Mouse (Mus musculus) myocyte (in vitro differentiated cells): ENCODE measurements at regions not wholly inside any gene's neighbourhood (a gene's known extent, or its start where the extent isn't known, plus 50 kb on each side); places are given as distances from the start of the nearest gene placed in this dataset.
A peak's percentile ranks its signal among the peaks of the same experiment; 100 is the strongest.

Experiments
- H3K27me3 ChIP-seq: one replicate; pipeline ENCODE4 v1.6.1; 2011; ENCODE audit not compliant: control insufficient read depth, insufficient read depth, insufficient read length
- H3K36me3 ChIP-seq: one replicate; pipeline ENCODE4 v1.6.1; 2011; ENCODE audit not compliant: control insufficient read depth, insufficient read depth
- H3K4me2 ChIP-seq: one replicate; pipeline ENCODE4 v1.6.1; 2011; ENCODE audit warnings: low read depth, control low read depth
- H3K4me3 ChIP-seq: one replicate; pipeline ENCODE4 v1.5.1; 2011; ENCODE audit warnings: mild to moderate bottlenecking, control low read depth, moderate library complexity
- H3K79me2 ChIP-seq: one replicate; pipeline ENCODE4 v1.6.1; 2011; ENCODE audit not compliant: control insufficient read depth, insufficient read depth
- H3ac ChIP-seq: one replicate; pipeline ENCODE4 v1.6.1; 2011; ENCODE audit not compliant: control insufficient read depth, insufficient read length
- CEBPB ChIP-seq: IDR thresholded peaks from 2 replicates; pipeline ENCODE4 v1.6.1; 2011; ENCODE audit warnings: mild to moderate bottlenecking, moderate library complexity; ENCODE audit not compliant: poor library complexity, insufficient read depth, severe bottlenecking
- E2F4 ChIP-seq: IDR thresholded peaks from one replicate; pipeline ENCODE4 v1.6.1; 2011; ENCODE audit warnings: mild to moderate bottlenecking, control low read depth, moderate library complexity; ENCODE audit not compliant: insufficient read depth
- MAX ChIP-seq: IDR thresholded peaks from one replicate; pipeline ENCODE4 v1.6.1; 2011; ENCODE audit warnings: low read depth, mild to moderate bottlenecking, control low read depth
- MYOD1 ChIP-seq, 3 experiments: IDR thresholded peaks; one replicate each; pipeline ENCODE4 v1.6.1; 2011; ENCODE audit warnings: control low read depth in 2 of 3, low read depth in 2 of 3, mild to moderate bottlenecking in 2 of 3, moderate library complexity in 1 of 3; ENCODE audit not compliant: insufficient read length in 2 of 3, control insufficient read depth in 1 of 3
- MYOG ChIP-seq, 3 experiments: IDR thresholded peaks; one replicate each; pipeline ENCODE4 v1.6.1; 2011; ENCODE audit warnings: control low read depth in 2 of 3, low read depth in 2 of 3, mild to moderate bottlenecking in 2 of 3; ENCODE audit not compliant: insufficient read length in 2 of 3, control insufficient read depth in 1 of 3, insufficient read depth in 1 of 3
- POLR2A ChIP-seq: IDR thresholded peaks from one replicate; pipeline ENCODE4 v1.6.1; 2011; ENCODE audit warnings: low read depth, mild to moderate bottlenecking, control low read depth, moderate library complexity; ENCODE audit not compliant: insufficient read length
- POLR2AphosphoS2 ChIP-seq: IDR thresholded peaks from one replicate; pipeline ENCODE4 v1.6.1; 2011; ENCODE audit warnings: low read depth, control low read depth; ENCODE audit not compliant: insufficient read length
- REST ChIP-seq: IDR thresholded peaks from one replicate; pipeline ENCODE4 v1.6.1; 2011; ENCODE audit warnings: mild to moderate bottlenecking, control low read depth, moderate library complexity; ENCODE audit not compliant: insufficient read depth, insufficient read length
- SRF ChIP-seq: IDR thresholded peaks from one replicate; pipeline ENCODE4 v1.6.1; 2011; ENCODE audit warnings: low read depth; ENCODE audit not compliant: control insufficient read depth, insufficient read length
- TCF12 ChIP-seq: IDR thresholded peaks from one replicate; pipeline ENCODE4 v1.6.1; 2011; ENCODE audit warnings: mild to moderate bottlenecking, control low read depth; ENCODE audit not compliant: poor library complexity, insufficient read depth, severe bottlenecking
- TCF3 ChIP-seq: IDR thresholded peaks from one replicate; pipeline ENCODE4 v1.6.1; 2011; ENCODE audit warnings: low read depth, control low read depth; ENCODE audit not compliant: insufficient read length
- USF1 ChIP-seq: IDR thresholded peaks from one replicate; pipeline ENCODE4 v1.6.1; 2011; ENCODE audit warnings: low read depth, mild to moderate bottlenecking, control low read depth, moderate library complexity

DNA sequence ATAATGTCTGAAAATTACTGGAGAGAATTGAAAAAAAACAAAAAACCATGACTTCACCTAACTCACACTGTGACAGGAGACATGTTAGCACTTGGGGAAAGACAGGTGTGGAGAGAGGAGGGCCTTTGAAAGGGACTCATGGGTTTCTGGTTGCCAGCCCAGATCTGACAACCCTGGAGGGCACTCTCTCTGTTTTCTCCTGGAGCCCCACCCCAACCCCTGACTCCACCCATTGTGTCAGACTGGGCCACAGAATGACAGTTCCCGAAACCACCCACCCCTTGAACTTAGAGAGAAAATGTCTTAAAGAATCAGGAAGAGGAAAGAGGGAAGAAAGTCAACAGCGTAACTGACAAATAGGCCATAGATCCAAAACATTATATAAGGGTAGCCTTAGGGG is 197.4 kb upstream of the Rreb1 start:
- Histone ChIP-seq H3K79me2 (no peaks in the 10 kb centered on the region), H3K27me3 (no peaks in the 10 kb centered on the region), H3K4me3 (no peak overlapping the region), H3K4me2 (no peak overlapping the region), H3ac (no peak overlapping the region), H3K36me3 (no peaks in the 10 kb centered on the region)
- TF ChIP-seq MAX (no peak), MYOD1 (IDR thresholded peaks at IDR 0.05; ENCODE audit: control insufficient read depth in 1 of 3, insufficient read length in 2 of 3, low read depth in 2 of 3) (no peak), REST (no peak), POLR2A (no peak), TCF3 (no peak), E2F4 (no peak), MYOG (IDR thresholded peaks at IDR 0.05; ENCODE audit: control insufficient read depth in 1 of 3, insufficient read depth in 1 of 3, insufficient read length in 2 of 3, low read depth in 2 of 3) (no peak), TCF12 (no peak), POLR2AphosphoS2 (no peak), CEBPB (no peak), SRF (no peak)

DNA sequence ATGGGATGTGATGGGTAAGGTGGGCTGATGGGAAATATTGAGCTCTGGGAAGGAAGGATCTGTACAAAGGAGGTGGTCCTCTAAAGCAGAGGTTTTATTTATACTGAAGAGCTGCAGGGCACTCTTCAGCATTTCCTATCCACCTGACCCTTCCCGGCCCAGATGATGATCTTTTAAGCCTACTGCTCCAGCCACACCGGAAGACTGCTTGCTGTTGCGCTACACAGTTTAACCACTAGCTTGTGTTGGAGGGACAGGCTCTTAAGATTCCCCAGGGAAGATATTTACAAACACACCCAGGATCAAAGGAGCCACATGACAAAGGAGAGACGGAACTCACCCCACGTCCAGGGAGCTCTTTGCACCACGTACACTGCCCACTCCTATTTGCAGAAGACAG is 196.8 kb upstream of the Rreb1 start:
- Histone ChIP-seq H3K4me2 (no peak overlapping the region), H3K27me3 (no peaks in the 10 kb centered on the region), H3K4me3 (no peak overlapping the region), H3ac (no peak overlapping the region), H3K79me2 (no peaks in the 10 kb centered on the region), H3K36me3 (no peaks in the 10 kb centered on the region)
- TF ChIP-seq CEBPB (no peak), MYOD1 (IDR thresholded peaks at IDR 0.05; ENCODE audit: control insufficient read depth in 1 of 3, insufficient read length in 2 of 3, low read depth in 2 of 3) (no peak), E2F4 (no peak), MAX (no peak), MYOG (IDR thresholded peaks at IDR 0.05; ENCODE audit: control insufficient read depth in 1 of 3, insufficient read depth in 1 of 3, insufficient read length in 2 of 3, low read depth in 2 of 3) (no peak), USF1 (no peak), REST (no peak), POLR2A (no peak), POLR2AphosphoS2 (no peak), TCF3 (no peak), TCF12 (no peak)

DNA sequence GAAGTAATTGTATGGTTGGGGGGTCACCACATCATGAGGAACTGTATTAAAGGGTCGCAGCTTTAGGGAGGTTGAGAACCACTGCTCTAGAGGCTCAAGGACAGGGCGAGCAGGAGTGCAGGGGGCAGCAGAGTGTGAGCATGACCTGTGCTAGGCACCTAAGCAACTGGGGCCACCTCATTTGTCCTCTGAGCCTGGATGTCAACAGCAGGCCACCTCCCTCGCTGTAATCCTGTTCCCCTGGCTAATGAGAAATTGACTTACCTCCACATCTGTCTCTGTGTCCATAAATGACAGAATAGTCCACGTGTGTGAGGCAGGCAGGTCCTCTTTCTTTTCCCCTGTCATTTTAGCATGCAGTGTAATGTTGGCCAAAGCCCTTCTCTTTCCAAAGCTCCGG is 192.7 kb upstream of the Rreb1 start:
- H3K36me3 ChIP-seq = no peaks in the 10 kb centered on the region

DNA sequence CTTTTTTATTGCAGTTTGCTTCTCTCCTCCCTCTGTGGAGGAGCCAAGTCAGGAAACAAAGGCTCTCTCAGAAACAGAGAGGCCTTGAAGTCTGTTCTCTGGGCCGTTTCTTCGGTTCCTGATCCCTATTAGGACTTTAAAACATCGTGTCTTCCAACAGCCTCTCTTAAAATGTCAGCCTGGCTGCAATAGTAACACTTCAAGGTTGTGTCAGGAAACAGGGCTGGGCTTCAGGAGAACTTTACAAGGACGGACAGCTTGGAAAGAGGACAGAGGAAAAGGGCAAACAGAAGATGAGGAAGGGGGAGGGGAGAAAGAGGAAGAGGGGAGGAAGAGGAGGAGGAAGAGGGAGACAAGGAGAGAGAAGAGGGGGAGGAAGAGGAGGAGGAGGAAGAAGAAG is 191.7 kb upstream of the Rreb1 start:
- H3K79me2 ChIP-seq = no peaks in the 10 kb centered on the region
- TF ChIP-seq CEBPB = no peak
- TF ChIP-seq USF1 = no peak
- TF ChIP-seq REST = no peak
- H3K4me3 ChIP-seq = no peak overlapping the region
- no peaks in the 10 kb centered on the region for H3K36me3 ChIP-seq
- H3K27me3 ChIP-seq = no peaks in the 10 kb centered on the region
- H3K4me2 ChIP-seq = no peak overlapping the region
- no peak overlapping the region for H3ac ChIP-seq

More for the DNA sequence above, 192.7 kb upstream of the Rreb1 start:
- Histone ChIP-seq H3K4me3 (no peak overlapping the region), H3K79me2 (no peaks in the 10 kb centered on the region), H3ac (no peak overlapping the region), H3K4me2 (no peak overlapping the region), H3K27me3 (no peaks in the 10 kb centered on the region)
- TF ChIP-seq REST (no peak), POLR2AphosphoS2 (no peak), TCF3 (no peak), E2F4 (no peak), MAX (no peak), POLR2A (no peak), TCF12 (no peak), USF1 (no peak), CEBPB (no peak), SRF (no peak)

DNA sequence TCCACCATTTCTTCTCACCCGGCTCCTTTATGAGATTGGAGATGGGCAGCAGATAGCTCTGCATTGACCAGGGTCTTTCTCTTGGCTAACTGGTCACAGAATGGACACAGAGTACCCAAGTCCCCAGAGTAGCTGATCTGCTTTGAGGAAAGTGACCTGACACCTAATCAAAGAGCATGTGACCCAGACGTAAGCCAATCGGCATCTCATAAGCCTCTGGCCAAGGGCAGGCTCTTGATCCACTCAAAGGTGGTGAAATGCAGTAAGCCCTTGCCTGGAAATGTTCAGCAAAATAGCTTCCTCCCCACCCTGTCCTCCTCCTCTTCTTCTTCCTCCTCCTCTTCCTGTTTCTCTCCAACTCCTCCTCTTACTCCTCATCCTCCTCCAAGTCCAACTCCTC is 190.3 kb upstream of the Rreb1 start:
- Histone ChIP-seq H3ac (no peak overlapping the region), H3K27me3 (no peaks in the 10 kb centered on the region), H3K79me2 (no peaks in the 10 kb centered on the region), H3K4me2 (peak overlapping the region; percentile 54), H3K4me3 (no peak overlapping the region), H3K36me3 (no peaks in the 10 kb centered on the region)
- TF ChIP-seq SRF (no peak), E2F4 (no peak), REST (no peak), POLR2A (no peak), TCF12 (no peak), MAX (no peak), MYOG (IDR thresholded peaks at IDR 0.05; ENCODE audit: control insufficient read depth in 1 of 3, insufficient read depth in 1 of 3, insufficient read length in 2 of 3, low read depth in 2 of 3) (no peak), POLR2AphosphoS2 (no peak), MYOD1 (IDR thresholded peaks at IDR 0.05; ENCODE audit: control insufficient read depth in 1 of 3, insufficient read length in 2 of 3, low read depth in 2 of 3) (no peak), TCF3 (no peak), CEBPB (no peak), USF1 (no peak)
